Mouse (Mus musculus) right cerebral cortex, adult 18-20 months (tissue): ENCODE data around the gene Bdnf.
A peak's percentile ranks its signal among the peaks of the same experiment; 100 is the strongest.

Experiments used
- DNase-seq: peaks from one replicate; pipeline ENCODE4 v3.0.0; 2022; ENCODE audit warnings: mixed read lengths

Bdnf gene

DNA sequence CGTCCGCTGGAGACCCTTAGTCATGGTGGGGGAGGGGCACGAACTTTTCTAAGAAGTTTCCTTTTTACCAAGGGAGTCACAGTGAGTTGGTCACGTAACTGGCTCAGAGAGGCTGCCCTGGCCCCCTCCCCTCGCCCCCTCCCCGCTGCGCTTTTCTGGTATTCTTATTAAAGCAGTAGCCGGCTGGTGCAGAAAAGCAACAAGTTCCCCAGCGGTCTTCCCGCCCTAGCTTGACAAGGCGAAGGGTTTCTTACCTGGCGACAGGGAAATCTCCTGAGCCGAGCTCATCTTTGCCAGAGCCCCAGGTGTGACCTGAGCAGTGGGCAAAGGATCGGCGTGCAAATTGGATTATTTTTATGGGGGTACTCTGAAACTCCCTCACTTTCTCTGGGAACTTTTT, at the start of gene Bdnf:
Gene Bdnf, plus strand, starts transcription at position 169 of the 400 bp plus-strand sequence.
- DNase-seq, result no peak

DNA sequence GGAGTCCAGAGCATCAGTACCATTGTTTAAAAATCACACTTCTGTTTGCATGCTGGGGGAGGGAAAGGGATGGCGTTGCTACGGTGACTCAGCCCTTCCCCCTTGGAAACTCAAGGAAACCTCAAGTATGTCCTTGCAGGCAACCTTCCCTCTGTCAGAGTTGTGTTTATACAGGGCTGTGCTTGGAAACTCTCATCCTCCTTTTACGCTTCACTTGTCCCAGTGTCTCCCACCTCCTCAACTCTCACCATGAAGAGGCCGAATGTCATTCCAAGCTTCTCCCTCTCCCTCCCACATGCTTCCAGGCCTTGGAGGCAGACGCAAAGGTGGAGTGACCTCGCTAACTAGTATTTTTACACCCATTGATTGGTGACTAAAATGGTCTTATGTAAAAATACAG, 47.6 kb upstream of the Bdnf start:
- no peak for DNase-seq

GRCm38 (mm10) chr2:109673509-109674455, 718 bp upstream of the Bdnf start:
- no peak for DNase-seq

- DNase-seq, result no peak
These were observed 551 bp downstream of the Bdnf start for GRCm38 (mm10) chr2:109675051-109675450.

DNA sequence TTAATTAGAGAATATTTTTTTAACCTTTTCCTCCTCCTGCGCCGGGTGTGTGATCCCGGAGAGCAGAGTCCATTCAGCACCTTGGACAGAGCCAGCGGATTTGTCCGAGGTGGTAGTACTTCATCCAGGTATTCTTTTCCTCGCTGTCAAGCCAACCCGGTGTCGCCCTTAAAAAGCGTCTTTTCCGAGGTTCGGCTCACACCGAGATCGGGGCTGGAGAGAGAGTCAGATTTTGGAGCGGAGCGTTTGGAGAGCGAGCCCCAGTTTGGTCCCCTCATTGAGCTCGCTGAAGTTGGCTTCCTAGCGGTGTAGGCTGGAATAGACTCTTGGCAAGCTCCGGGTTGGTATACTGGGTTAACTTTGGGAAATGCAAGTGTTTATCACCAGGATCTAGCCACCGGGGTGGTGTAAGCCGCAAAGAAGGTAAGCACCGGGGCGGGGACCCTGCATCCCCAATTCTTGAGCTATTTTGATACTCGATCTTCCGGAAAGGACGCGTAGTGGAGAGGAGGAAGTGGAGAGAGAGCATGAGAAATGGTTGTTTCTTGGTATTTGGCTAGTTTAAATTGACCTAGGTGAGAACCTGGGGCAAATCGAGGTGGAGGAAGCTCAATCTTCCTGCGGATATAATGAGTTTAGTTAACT, 1.6 kb downstream of the Bdnf start:
- no peak for DNase-seq

DNA sequence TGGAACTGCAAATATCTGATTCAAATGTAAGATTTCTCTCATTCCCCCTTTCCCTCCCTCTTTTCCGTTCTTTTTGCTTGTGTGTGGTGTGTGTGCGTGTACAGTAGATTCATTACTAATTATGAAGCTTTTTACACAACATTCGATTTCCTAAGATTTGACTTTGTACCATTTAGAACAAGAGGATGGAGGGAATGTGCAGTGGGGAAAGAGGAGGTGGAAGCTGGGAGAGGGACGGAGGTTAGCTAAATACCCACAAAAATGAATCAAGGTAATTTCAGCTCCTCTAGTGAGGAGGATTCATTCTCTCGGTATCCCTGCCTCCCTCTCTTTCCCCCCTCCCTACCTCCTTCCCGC, 2.1 kb downstream of the Bdnf start:
- DNase-seq, result no peak

DNA sequence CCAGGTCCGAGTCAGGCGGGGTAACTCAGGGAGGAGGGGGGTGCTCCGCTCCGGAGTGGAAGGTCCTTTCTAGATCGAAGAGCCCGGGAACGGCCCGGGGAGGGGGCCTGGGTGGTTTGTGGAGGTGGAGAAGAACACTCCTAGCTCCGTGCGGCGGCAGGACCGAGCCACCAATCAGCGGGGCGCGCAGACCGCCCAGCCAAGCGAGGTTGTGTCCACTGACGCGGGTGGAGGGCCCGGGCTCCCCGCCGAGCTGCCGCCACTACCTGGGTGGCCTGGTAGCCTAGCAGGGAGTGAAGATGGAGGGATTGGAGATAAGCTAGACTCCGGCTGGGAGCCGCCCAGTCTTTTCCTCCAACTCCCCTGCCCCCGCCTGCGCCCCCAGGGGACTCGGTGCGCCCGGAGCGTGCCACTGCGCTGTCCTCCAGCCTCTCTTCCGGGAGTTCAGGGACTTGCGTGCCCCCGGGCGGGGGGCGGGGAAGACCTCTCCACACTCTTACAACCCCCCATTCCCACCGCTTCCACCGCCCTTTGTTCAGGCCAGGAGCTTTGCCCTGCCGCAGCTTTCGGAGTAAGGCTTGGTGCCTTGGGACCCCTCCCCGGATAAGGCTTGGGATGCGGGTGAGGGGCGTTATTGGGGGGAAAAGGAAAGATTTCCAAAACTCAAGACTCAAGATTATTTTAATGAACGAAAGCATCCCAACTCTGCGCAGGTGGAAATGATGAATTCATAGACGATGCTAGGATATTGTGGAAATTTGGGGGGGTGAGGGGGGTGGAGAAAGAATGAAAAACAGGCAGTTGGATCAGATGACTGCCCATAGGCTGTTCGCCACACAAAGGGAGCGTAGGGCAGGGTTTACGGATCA, 3.0 kb downstream of the Bdnf start:
- peak; percentile 62 for DNase-seq

- peak; percentile 91 for DNase-seq
These were observed 3.5 kb downstream of the Bdnf start for GRCm38 (mm10) chr2:109678090-109678409.

- DNase-seq, result no peak
These were observed 4.0 kb downstream of the Bdnf start for GRCm38 (mm10) chr2:109678454-109678853.

DNA sequence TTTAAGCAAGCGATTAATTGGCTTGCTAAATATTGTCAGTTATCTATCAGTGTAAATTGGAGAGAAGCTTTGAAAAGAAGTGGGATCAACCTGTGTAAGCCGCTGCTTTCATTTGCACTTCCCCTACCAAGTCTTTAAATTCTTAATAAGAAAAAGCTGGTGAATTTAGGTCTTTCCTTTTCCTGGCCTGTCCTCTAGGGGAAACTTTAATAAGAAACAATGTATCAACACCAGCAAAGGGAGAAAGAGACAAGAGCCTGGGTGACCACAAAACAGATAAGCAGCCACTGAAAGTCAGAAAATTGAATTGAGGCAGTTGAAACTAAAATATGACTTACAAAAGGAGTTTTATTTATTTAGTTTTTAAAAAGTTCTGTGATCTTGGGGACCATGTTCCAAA, 4.9 kb downstream of the Bdnf start:
- no peak for DNase-seq

DNA sequence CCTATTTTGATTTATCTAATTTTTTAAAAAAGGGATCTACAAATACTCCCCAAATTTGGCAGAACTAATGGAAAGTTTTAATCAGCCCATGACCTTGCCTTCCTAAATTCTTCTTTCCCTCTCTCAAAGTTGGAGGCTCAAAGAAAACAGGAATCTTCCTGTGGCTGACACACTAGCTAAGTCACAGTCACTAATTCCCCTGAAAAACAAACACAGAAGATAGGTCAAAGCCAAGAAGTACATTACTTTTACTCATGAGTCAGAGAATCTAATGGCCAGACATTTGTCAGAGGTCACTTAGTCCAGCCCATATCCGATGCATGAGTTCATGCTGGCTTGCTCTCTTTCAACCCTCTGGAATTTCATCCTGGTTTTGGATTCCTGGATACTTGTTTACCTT, 6.6 kb downstream of the Bdnf start:
- DNase-seq, result no peak

DNA sequence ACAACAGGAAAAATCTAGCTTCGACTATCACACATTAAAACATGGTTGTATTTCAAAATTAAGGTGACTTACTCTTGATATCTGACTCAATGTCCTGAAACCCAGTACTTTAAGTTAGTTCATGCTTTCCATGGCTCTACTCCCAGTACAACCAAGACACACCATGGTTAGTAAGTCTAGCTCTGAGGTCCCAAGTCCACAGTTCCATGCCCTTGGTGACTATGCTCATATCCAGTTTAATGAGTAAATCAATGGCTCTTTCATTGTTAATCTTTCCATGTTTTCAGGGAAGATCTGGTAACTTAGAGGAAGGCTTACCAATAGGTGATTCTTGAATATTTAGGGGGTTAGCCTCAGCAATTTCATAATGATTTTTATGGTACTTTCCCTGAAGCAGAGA, 14.2 kb downstream of the Bdnf start:
- no peak for DNase-seq

- peak; percentile 74 for DNase-seq
These were observed 18.0 kb downstream of the Bdnf start for GRCm38 (mm10) chr2:109692266-109693177.

- DNase-seq, result no peak
These were observed 18.9 kb downstream of the Bdnf start for GRCm38 (mm10) chr2:109693178-109694115.

DNA sequence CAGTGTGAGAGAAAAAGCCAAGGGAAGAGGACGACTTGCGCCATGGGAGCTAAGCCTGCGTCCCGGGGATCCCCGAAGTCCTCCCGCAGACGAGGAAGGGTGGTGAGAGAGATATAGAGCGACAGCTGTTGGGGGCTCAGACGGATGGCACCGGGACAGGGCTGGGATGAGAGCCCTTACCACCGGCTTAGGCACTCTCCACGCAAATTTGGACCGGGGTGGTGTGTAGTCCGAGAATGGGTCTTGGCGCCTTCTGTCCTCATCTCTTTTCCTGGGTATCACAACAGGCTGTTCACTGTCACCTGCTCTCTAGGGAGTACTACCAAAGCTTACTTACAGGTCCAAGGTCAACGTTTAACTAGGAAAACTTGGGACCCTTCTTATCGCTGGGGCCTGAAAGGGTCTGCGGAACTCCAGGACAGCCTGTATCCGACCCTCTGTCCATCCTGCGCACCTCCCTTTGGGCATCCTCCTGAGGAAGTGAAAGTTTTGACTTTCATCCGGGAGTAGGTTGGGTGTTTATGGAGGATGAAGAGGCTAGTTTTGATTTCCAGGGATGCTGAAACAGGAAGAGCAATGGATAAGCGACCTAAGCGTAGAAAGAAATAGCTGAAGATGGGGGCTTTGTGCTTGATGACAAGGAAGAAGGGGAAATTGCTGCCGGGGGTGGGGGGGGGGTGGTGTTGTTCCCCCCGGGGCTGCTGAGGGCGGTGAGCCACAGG, 19.8 kb downstream of the Bdnf start:
- DNase-seq, result no peak

- peak; percentile 80 for DNase-seq
These were observed 20.3 kb downstream of the Bdnf start for GRCm38 (mm10) chr2:109694838-109695225.

- no peak for DNase-seq
These were observed 22.7 kb downstream of the Bdnf start for GRCm38 (mm10) chr2:109697151-109697550.

DNA sequence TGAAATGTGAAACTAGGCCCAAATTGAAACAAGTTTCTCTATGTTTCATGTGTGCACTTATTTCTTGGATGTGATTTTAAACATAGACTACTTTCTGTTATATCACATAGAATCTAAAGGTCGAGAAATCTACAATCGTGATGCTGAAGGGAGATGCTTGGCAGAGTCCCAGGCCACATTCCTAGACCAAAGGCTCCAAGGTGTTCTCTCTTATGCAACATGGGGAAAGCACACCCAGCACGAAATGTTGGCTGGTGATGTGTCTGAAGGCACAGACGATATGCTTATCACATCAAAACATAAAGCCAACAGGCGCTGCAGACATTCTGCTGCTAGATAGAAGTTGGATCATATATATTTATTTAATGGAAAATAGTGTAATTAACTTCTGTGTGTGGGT, 25.8 kb downstream of the Bdnf start:
- DNase-seq, result no peak

DNA sequence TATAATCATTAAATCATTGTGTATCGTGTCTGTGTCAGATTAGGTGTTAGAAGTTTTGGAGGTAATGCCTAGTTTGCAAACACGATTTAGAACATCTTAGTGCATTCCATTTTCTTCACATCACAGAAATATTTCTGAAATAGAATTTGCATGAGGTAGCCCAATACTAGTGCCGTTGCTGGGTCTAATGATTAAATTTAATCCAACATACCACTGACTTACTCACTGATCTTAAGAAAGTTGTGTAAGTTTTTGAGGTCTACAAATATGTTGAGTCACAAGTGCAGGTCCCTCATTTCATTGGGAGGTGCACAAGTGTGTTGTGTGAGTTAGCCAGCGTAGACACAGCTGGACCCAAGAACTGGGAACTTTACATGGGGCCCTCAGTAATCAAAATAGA, 29.1 kb downstream of the Bdnf start:
- no peak for DNase-seq

DNA sequence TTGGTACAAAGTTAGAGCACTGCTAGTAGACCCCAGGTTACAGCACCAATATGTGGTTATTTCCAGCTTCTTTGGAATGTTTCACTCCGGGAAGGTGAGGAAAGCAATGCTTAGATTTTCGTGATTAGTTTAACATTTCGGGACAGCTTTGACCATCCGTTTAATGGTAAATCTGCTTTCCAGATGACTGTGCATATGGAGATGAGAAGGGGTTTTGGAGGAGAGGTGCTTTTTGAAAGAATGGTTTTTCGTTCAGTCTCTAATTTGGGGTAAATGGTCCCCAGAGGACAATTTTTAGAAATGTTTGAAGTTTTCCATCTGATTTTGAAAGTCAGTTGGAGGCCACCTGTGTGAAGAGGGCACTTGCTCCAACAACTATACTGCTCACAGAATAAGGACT, 29.6 kb downstream of the Bdnf start:
- DNase-seq, result no peak

DNA sequence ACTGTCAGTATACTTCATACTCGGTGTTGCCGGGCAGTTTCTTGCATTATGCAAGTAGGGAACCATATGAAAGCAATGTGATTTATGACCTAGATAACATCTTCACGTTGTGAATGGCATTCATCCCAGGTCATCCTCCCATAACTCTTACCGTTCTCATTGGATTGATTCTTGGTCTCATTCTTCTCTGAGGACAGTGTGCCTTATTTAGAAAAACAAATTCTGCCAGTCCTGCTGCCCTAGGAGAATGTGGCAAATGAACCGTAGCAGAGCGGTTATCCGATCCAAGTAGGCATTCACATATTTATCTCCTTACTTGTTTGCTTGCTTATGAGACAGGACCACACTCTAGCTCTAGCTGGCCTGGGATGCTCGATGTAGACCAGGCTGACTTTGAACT, 32.0 kb downstream of the Bdnf start:
- DNase-seq, result no peak
